Mouse (Mus musculus) lung, embryonic 14.5 days (tissue): ENCODE measurements at regions not wholly inside any gene's neighbourhood (a gene's known extent, or its start where the extent isn't known, plus 50 kb on each side); places are given as distances from the start of the nearest gene placed in this dataset.

Experiments
- ATAC-seq: fragments of 200-750 bp; cut with Nextera tagmentation; 2 replicates; pipeline ENCODE4 v1.8.0; 2017; ENCODE audit warnings: mild to moderate bottlenecking, moderate TSS enrichment, moderate library complexity; ENCODE audit not compliant: insufficient read depth
- DNase-seq: peaks from one replicate; pipeline ENCODE4 v3.0.0-alpha.2; 2015
- H3K27ac ChIP-seq: fragments of 300-500 bp; sonication (generic); 2 replicates; pipeline ENCODE4 v1.5.1; 2014; ENCODE audit warnings: low read depth, mild to moderate bottlenecking, moderate library complexity
- H3K27me3 ChIP-seq: fragments of 300-500 bp; sonication (generic); 2 replicates; pipeline ENCODE4 v1.6.1; 2014; ENCODE audit warnings: low read length, control low read depth; ENCODE audit not compliant: insufficient read depth
- H3K36me3 ChIP-seq: fragments of 300-500 bp; sonication (generic); 2 replicates; pipeline ENCODE4 v1.6.1; 2014; ENCODE audit warnings: control low read depth; ENCODE audit not compliant: insufficient read depth
- H3K4me1 ChIP-seq: fragments of 300-500 bp; sonication (generic); 2 replicates; pipeline ENCODE4 v1.6.1; 2014; ENCODE audit warnings: antibody characterized with exemption, control low read depth; ENCODE audit not compliant: insufficient read depth
- H3K4me2 ChIP-seq: fragments of 300-500 bp; sonication (generic); 2 replicates; pipeline ENCODE4 v1.6.1; 2014; ENCODE audit warnings: mild to moderate bottlenecking
- H3K4me3 ChIP-seq: fragments of 300-500 bp; sonication (generic); 2 replicates; pipeline ENCODE4 v1.5.1; 2014; ENCODE audit warnings: low read depth, low read length
- H3K9ac ChIP-seq: fragments of 300-500 bp; sonication (generic); 2 replicates; pipeline ENCODE4 v1.6.1; 2014
- H3K9me3 ChIP-seq: fragments of 300-500 bp; sonication (generic); 2 replicates; pipeline ENCODE4 v1.6.1; 2016; ENCODE audit warnings: low read depth, low read length, control low read depth
- CTCF ChIP-seq: IDR thresholded peaks from 2 replicates; pipeline ENCODE4 v1.5.1; 2016; ENCODE audit warnings: antibody characterized with exemption, low read depth
- WGBS: fragments of 180-500 bp; shearing (Covaris S2); extraction: QIAGEN DNeasy Blood & Tissue Kit; methylation state at CpG from one replicate; pipeline ENCODE4 v1.1.7; 2014; 5-methylcytosine and 5-hydroxymethylcytosine counted together

DNA sequence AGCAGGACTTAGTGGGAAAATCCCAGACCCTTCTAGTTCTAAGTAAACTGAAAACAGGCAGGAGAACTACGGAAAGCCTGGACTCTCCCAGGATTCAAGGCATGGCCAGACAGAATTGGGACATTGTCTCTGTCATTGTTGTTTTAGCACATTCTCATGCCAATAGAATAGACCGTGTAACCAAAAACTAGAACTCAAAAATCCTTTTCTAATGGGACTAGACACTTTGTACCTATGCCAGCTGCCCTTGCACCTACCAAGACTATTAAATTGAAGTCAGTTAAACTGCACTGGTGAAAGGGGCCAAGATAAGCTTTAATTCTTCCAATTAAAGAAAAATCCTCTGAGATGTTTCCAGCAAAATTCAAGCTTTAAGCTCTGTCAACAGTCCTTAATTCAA, 189.8 kb downstream of the Pfkfb3 start:
- H3K9ac ChIP-seq: no peak overlapping the region
- TF ChIP-seq CTCF: no peak
- no peaks in the 10 kb centered on the region for H3K36me3 ChIP-seq
- H3K9me3 ChIP-seq: no peaks in the 10 kb centered on the region
- H3K27me3 ChIP-seq: no peaks in the 10 kb centered on the region
- H3K4me2 ChIP-seq: no peak overlapping the region
- no peak overlapping the region for H3K4me3 ChIP-seq
- H3K27ac ChIP-seq: no peak overlapping the region
- DNase-seq (no peak), ATAC-seq (no peak)
- WGBS: 76% methylated on average over 2 of the region's 2 CpGs
- H3K4me1 ChIP-seq: no peaks in the 10 kb centered on the region

DNA sequence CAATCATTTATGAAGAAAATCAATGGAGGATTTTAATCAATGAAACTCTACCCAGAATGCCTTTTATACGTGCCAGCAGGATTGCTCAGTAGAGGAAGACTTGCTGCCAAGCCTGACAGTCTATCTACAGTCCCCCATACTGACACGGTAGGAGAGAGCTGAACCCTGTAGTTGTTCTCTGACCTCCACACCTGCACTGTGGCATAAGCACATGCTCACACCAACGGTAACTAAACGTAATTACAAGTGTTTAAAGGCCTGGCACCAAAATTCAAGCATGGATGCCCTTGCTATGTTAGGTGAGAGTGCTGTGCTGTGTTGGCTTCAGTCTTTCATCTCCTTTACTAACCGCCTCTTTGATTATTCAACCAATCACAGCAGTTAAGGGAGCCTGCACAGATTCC, 190.8 kb downstream of the Pfkfb3 start:
- ATAC-seq (no peak), DNase-seq (no peak)
- no peak for TF ChIP-seq CTCF
- no peaks in the 10 kb centered on the region for H3K27me3 ChIP-seq
- no peaks in the 10 kb centered on the region for H3K36me3 ChIP-seq
- H3K4me3 ChIP-seq: no peak overlapping the region
- no peaks in the 10 kb centered on the region for H3K9me3 ChIP-seq
- H3K4me2 ChIP-seq: no peak overlapping the region
- H3K27ac ChIP-seq: no peak overlapping the region
- H3K9ac ChIP-seq: no peak overlapping the region
- WGBS: 82% methylated on average over 5 of the region's 5 CpGs
- no peaks in the 10 kb centered on the region for H3K4me1 ChIP-seq

DNA sequence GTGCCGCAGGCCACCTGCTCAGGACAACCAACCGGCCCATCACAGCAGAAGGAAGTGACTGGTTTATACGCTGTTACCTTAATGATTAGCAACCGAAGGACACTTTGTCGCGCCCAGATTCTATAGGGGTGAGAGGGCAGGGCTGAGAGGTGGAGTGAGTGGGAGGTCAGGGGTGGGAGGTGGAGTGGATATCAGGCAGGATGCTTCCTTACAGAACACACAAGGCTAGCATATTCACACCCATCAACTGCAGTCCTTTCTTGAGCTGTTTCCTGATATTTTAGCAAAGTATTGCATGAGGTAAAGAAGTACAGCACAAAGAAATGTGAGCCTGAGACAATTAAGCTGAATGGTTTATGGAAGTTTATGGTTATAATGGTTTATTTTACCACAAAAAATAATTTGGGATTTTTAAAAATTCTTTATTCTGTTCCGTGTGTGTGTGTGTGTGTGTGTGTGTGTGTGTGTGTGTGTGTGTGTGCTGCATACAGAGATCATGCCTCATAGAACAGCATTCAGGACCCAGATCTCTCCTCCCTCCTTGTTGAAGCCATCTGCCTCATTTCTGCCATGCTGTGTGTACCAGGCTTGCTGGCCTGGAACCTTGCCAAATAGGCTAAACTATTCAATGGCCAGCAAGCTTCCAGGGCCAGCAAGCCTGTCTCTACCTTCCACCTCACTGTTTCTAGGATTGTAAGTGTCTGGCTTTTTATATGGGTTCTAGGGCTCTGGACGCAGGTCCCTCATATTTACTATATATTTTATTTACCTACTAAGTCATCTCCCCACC, 190.5 kb downstream of the Prkcq start:
- DNase-seq (peak; percentile 46), ATAC-seq (no peak)
- H3K4me3 ChIP-seq: no peak overlapping the region
- no peak for TF ChIP-seq CTCF
- 72% methylated on average over 8 of the region's 8 CpGs for WGBS
- no peak overlapping the region for H3K4me2 ChIP-seq
- no peak overlapping the region for H3K27ac ChIP-seq
- H3K9me3 ChIP-seq: no peaks in the 10 kb centered on the region
- H3K4me1 ChIP-seq: no peaks in the 10 kb centered on the region
- no peaks in the 10 kb centered on the region for H3K27me3 ChIP-seq
- H3K36me3 ChIP-seq: no peaks in the 10 kb centered on the region
- H3K9ac ChIP-seq: no peak overlapping the region

DNA sequence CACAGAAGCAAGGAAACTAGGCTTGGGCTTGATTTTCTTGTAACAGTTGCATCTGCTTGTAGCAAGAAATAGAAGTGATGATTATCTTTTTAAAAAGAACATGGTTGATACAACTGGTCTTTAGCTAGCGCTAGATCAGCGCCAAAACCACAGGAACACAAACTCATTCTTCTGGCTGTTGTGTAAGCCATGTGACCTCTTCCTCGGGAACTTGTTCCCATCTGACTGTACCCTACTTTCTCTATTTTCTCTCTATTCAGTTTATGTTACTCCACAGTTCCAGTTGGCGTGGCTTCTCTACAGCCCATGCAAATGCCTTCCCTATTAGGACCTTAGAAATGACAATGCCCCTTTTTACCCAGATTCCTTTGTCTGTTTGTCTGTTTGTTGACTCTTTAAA, 187.4 kb downstream of the Prkcq start:
- no peaks in the 10 kb centered on the region for H3K27me3 ChIP-seq
- no peaks in the 10 kb centered on the region for H3K4me1 ChIP-seq
- no peak overlapping the region for H3K4me3 ChIP-seq
- no peak for ATAC-seq
- peaks cover 6% of the 10 kb centered on the region; the same call in 1 of the 2 replicates for H3K9me3 ChIP-seq
- no peak overlapping the region for H3K4me2 ChIP-seq
- H3K36me3 ChIP-seq: no peaks in the 10 kb centered on the region
- no peak overlapping the region for H3K27ac ChIP-seq
- H3K9ac ChIP-seq: no peak overlapping the region
- no peak for DNase-seq
- 86% methylated on average over 4 of the region's 4 CpGs for WGBS
- TF ChIP-seq CTCF: no peak

DNA sequence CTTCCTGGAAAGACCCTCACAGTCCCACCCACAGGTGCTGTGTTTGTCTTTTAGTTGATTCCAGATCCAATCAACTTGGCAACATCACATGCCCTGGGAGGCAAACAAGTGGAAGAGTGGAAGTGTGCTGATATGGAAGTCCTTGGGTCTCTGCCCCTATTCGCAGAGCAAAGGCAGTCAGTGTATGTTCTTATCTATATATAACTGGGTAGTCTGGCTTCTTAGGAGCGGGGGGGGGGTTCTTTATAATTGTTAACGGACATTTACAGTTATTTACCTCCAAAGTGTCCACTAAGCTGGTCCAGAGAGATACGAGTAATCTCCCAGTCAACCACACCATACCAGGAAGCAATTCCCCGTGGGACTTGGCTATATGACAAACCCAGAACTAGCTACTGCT, 184.8 kb downstream of the Prkcq start:
- no peak overlapping the region for H3K27ac ChIP-seq
- peaks cover 6% of the 10 kb centered on the region; the same call in 1 of the 2 replicates for H3K9me3 ChIP-seq
- 79% methylated on average over 5 of the region's 5 CpGs for WGBS
- H3K27me3 ChIP-seq: no peaks in the 10 kb centered on the region
- no peak overlapping the region for H3K9ac ChIP-seq
- H3K4me1 ChIP-seq: no peaks in the 10 kb centered on the region
- H3K4me2 ChIP-seq: no peak overlapping the region
- ATAC-seq (no peak), DNase-seq (no peak)
- no peak for TF ChIP-seq CTCF
- H3K4me3 ChIP-seq: no peak overlapping the region
- H3K36me3 ChIP-seq: no peaks in the 10 kb centered on the region

DNA sequence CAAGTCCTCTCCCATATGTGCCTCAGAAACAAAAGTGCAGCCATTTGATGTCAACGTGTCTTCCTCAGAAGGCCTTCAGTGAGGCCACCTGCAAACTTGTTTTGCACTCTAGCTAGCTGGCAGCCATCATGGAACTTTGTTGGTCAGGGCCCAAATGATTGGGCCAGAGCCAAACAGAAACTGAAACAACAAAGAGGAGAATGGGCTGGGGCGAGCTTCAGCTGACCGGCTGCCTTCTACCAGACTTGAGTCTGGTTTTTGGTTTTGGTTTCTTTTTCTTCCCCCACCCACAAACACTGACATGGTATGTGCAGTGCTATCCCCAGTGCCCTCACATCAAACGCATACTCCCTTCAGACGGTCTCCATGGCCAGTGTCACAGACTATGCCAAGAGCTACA, 183.7 kb downstream of the Prkcq start:
- DNase-seq (no peak), ATAC-seq (no peak)
- Histone ChIP-seq H3K27ac (no peak overlapping the region), H3K27me3 (no peaks in the 10 kb centered on the region), H3K4me3 (no peak overlapping the region), H3K4me1 (no peaks in the 10 kb centered on the region), H3K9me3 (peaks cover 6% of the 10 kb centered on the region; the same call in 1 of the 2 replicates), H3K36me3 (no peaks in the 10 kb centered on the region), H3K9ac (no peak overlapping the region), H3K4me2 (no peak overlapping the region)
- TF ChIP-seq CTCF: no peak
- 91% methylated on average over 5 of the region's 5 CpGs for WGBS
